Mouse (Mus musculus) cerebellum, postnatal 10 days (tissue): ENCODE results near the gene Neurod4.

Source experiments
- DNase-seq, 2 experiments: peaks; one replicate each; pipeline ENCODE4 v3.0.0; 2021; ENCODE audit warnings: mixed read lengths in 2 of 2

Neurod4 gene

GRCm38 (mm10) chr10:130234576-130234975 lies 45.5 kb downstream of the Neurod4 start:
- no peak for DNase-seq

GRCm38 (mm10) chr10:130232117-130232516 lies 47.9 kb downstream of the Neurod4 start:
- DNase-seq = no peak

GRCm38 (mm10) chr10:130229584-130229983 lies 50.5 kb downstream of the Neurod4 start:
- peak; percentile 25 to 33 for DNase-seq

GRCm38 (mm10) chr10:130228246-130228645 lies 51.8 kb downstream of the Neurod4 start:
- peak; percentile 78 to 80 for DNase-seq

GRCm38 (mm10) chr10:130225034-130225433 lies 55.0 kb downstream of the Neurod4 start:
- DNase-seq = no peak
